Mouse (Mus musculus) splenic B cell, adult 2 months (primary cell): ENCODE measurements around the gene Cavin4.
"Not testable (repeated sequence)": the region's sequence is repeated elsewhere in the genome, so short reads cannot be mapped to it uniquely, and the experiment has no call there.

ENCODE experiments used
- DNase-seq: peaks from one replicate; pipeline ENCODE4 v3.0.0-alpha.2; 2011; ENCODE audit warnings: low read depth, low spot score
- H3K27me3 ChIP-seq: 2 replicates; pipeline ENCODE4 v1.6.1; 2012; ENCODE audit warnings: mild to moderate bottlenecking, low read length, moderate library complexity, mixed read lengths; ENCODE audit not compliant: control insufficient read depth, poor library complexity, insufficient read depth, severe bottlenecking
- H3K36me3 ChIP-seq: 2 replicates; pipeline ENCODE4 v1.6.1; 2012; ENCODE audit warnings: mild to moderate bottlenecking, low read length, moderate library complexity, mixed read lengths; ENCODE audit not compliant: control insufficient read depth, poor library complexity, insufficient read depth, severe bottlenecking

The Cavin4 gene

DNA sequence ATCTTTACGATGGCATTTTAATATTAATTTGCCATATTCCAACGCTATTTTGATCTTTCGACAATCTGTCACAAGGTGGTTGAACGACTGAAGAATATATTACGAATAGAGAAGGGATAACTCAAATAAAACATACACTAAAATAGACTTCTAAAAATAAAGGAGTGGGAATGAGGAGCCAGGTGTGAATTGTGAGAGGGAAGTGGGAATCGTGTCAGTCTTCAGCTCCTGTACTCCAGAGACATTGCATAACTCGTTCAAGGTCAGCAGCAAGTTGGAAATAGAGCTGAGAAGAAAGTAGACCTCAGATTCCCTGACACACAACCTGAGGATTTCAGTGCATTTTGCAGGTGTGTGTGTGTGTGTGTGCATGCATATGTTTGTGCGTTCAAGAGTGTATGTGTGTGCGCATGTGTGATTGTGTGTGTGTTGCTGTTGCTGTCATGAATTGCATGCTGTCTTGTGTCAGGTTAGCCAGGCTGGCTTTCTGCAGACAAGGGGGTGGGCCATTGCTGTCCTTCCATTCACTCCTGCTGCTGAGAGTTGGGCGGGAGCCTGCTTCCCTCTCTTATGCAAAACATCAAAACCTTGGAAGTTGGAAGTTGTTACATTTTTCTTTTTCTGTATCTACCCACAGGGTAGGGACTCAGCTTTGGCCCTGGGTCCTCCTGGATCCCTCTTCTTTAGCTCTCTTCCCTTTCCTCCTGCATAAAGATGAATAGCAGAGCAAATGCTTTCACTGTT, 12.5 kb upstream of the Cavin4 start:
- Histone ChIP-seq H3K27me3 (no peaks in the 10 kb centered on the region), H3K36me3 (no peaks in the 10 kb centered on the region)
- DNase-seq = no peak

DNA sequence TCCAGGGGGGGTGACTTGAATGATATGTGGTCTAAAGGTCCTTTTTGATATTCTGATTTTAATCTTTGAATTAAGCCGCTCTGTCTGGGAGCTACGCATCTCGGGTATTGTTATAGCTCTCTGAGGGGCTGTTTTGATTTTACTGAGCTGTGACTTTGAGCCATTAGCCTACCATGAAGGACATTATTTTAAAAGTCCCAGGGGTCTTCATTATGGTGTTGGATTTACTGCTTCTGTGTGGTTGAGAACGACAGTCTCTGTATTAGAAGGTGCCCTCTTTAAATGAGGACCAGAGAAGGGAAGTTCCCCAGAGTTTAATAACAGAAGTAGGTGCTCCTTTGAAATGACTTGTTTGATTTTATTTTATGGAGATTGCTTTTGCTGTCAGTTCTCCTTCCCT, 9.2 kb upstream of the Cavin4 start:
- H3K27me3 ChIP-seq = no peaks in the 10 kb centered on the region
- no peaks in the 10 kb centered on the region for H3K36me3 ChIP-seq

DNA sequence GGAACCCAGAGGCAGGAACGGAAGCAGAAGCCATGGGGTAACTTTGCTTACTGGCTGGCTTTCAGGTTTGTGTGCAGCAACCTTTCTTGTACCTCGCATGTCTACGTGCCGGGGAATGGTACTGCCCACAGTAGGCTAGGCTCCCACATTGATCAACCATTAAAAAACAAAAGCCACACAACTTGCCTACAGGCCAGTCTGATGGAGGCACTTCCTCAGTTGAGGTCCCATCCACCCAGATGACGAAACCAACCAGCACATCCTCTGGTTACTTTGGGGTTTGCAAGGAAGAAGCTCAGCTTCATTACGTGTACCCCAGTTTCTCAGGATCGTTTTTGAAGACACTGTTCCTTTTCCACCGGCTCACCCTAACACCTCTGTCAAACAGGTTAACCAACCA, 6.8 kb upstream of the Cavin4 start:
- DNase-seq = no peak
- no peaks in the 10 kb centered on the region for H3K36me3 ChIP-seq
- H3K27me3 ChIP-seq = no peaks in the 10 kb centered on the region; the same call in 1 of the 2 replicates

More for the DNA sequence above, 9.2 kb upstream of the Cavin4 start:
- DNase-seq = no peak

DNA sequence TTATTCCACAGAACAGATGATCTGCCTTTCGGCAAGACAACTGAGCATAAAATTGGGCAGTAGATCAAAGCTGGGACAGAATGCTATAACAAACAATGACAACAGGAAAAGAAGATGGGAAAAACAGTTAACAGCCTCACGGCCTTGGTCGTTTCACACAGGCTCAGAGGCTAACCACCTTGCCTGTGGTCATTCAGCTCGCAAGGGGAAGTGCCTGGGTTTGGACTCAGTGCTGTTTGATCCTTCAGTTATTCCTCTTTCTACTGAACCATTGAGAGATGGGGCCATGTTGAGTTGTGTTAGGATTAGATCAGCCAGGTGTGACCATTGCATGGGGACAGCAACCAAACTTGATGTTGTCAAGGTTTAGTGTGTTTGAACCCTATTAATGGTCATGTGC, 3.2 kb upstream of the Cavin4 start:
- no peaks in the 10 kb centered on the region for H3K36me3 ChIP-seq
- no peak for DNase-seq
- H3K27me3 ChIP-seq = no peaks in the 10 kb centered on the region; the same call in 1 of the 2 replicates

DNA sequence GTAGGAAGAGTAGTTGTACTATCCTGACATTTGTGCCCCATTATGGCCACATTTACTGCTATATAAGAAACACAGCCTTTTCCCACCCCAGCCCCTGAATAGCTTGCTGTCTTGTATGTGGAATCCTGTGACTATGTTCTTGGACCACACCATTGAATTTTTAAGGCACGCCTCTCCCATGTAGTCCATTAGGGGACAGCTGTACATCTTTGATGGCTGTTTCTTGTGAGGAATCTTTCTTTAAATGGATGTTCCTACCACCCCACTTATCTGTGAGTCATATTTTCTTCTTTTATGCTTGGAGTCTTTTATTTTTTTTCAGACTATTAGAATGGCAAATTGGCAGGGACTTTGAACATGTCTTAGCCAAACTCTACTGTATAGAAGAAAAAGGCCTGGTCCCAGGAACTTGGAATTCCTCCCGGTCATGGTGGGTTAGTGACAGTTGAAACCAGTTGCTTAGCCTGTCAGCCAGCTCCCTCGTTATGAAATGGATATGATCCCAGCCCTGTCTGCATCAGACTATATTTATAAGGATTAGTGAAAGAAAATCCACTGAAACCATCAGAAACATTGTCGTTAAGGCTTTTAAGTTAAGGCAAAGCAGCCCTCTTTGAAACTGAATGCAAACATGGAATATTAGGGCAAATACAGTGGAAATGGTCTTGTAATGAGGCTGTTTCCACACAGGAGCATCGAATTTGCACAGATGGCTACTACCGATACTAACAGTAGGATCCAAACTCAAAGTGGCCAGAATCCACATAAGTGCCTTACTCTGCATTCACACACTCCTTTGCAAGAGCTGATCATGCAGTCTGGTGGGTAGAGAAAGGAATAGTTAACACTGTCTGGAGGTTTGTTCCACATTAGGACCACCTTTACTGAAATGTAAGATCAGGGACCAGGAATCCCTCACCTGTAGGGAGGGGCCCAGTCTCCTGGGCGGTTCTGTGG, 2.4 kb upstream of the Cavin4 start:
- no peaks in the 10 kb centered on the region for H3K36me3 ChIP-seq
- DNase-seq = no peak

DNA sequence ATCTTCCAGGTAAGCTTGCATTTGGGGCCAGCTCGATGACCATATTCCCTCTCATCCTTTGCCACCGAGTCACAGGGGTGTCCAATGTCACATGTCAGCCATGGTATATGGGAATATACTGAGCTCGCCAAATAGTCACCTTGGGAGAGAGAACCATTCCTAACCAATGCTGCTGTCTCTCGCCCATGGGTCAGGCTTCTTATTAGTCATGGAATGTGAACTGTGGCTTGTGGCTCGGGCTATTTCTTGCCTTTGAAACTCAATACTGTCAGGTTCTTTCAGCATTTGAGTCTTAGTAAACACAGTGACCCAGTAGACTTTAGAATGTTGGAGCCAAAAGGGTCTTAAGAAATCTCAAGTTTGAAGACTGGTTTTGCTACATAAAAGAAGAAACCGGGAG, 707 bp downstream of the Cavin4 start:
- no peak for DNase-seq

More for the DNA sequence above, 2.4 kb upstream of the Cavin4 start:
- H3K27me3 ChIP-seq = no peaks in the 10 kb centered on the region; the same call in 1 of the 2 replicates

DNA sequence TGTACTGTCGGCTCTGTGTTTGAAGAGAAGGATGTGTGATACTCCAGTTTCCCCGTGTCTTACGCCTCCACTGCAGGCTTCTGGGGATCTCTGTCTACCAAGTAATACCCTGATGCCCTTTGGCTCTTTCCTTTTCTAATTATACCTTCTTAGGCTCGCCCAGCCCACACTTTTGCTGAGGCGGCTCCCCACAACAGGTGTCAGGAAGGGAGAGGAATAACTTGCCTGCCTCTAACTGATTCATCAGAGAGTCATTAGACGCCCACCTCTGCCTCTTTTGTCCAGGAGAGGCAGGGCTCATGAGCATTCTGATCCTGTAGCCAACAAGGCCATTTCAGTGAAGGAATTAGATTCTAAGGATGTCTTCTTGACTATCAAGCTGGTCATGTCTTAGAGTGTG, 4.0 kb downstream of the Cavin4 start:
- no peaks in the 10 kb centered on the region for H3K36me3 ChIP-seq
- no peak for DNase-seq
- H3K27me3 ChIP-seq = no peaks in the 10 kb centered on the region

More for the DNA sequence above, 707 bp downstream of the Cavin4 start:
- Histone ChIP-seq H3K27me3 (no peaks in the 10 kb centered on the region; the same call in 1 of the 2 replicates), H3K36me3 (no peaks in the 10 kb centered on the region)

DNA sequence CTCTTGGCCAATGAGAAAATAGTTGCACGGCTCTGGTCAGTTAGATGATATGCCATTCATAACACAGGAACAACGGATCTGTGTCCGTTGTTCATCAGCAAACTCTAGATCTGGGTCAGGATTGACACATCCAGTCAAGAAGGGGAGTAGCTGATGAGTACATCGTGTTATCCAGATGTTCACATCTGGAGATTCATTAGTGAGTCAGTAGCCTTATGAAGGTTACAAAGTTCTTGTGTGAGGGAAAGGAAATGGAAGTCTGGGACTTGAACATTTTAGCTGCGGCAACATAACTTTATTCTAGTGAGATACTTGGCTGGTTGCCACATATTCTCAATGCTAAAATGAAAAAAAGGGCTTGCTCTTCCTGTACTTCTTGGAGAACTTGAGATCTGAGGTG, 9.6 kb downstream of the Cavin4 start:
- Histone ChIP-seq H3K27me3 (no peaks in the 10 kb centered on the region), H3K36me3 (no peaks in the 10 kb centered on the region)
- DNase-seq = no peak

DNA sequence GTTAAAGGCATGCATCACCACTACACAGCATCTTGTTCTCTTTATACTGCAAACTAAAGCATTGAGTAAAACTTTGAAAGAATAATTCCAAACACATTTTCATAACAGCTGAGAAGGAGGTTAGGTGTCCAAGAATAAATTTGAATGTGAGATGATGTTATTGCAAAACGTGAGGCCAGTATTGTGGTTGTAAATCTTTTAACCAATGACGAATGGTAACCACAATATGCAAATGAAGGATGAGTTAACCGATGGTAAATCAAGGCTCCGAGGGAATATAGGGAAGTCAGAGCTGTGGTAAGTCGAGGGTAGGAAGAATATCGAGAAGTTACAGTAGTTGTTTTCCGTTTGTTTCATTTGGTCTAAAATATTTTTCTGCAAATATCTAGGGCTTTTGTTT, 11.1 kb downstream of the Cavin4 start:
- DNase-seq = no peak
- Histone ChIP-seq H3K36me3 (no peaks in the 10 kb centered on the region), H3K27me3 (no peaks in the 10 kb centered on the region)

DNA sequence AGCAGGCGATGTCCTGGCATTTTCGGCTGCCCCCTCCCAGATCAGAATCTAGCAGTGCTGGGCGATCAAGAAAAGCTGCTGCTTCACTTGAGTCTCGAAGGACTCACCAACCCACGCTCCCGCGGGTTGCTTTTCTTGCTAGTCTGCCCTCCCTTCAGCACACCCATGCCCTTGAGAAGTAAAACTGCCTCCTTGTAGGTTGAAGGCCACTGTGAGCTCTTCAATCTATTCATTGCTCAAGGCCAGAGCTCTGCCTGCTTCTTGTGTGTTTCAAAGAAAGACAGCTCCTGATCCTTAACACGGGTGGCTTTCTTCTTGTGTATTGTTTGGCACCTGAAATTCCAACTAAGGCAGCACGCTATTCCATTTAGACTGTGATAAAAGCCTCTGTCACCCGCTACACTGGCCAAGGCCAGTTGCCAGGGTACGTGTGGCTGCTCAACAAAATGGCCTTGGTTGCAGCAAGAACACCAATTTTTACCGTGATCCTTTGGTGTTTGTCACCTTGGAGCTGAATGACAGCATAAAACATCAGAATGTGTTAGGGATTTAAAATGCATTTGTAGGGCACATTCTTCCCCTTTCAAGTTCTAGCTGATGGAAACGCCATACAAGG, 13.4 kb downstream of the Cavin4 start:
- DNase-seq = no peak
- no peaks in the 10 kb centered on the region for H3K36me3 ChIP-seq
- H3K27me3 ChIP-seq = no peaks in the 10 kb centered on the region

DNA sequence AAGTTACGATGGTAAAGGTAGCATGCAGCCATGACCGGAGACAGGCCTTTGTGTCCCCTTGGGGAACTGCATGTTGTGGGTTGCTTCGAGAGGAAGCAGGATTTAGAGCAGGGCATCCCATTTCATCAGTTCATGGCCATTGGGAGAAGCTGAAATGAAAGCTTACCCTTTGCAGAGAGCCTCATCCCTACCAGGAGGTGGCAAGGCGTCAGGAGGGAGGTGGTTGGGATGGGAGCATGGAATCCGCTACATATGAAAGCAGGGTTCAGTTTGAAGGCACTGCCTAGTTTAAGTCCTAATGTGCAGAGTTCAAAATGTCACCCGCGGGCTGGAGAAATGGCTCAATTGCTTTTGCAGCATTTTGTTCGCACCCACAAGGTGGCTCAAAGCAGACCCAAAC, 14.0 kb downstream of the Cavin4 start:
- Histone ChIP-seq H3K36me3 (no peaks in the 10 kb centered on the region), H3K27me3 (no peaks in the 10 kb centered on the region)
- DNase-seq = no peak

DNA sequence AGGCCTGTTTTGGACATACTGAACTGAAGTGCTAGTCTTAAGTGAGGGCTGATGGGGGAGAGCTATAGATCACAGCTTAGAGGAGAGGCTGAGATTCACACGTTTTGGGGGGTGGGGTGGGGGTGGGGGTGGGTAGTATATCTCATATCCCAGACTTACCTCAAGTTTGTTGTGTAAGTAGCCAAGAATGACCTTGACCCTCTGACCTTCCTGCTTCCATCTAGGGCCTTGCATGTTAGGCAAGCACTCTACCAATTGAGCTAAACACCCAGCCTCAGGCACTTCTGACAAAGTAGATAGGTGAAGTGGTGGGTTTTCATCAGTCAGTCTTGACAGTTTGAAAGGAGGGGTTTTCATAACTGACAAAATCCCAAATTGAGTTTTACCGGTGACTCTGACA, 14.5 kb downstream of the Cavin4 start:
- H3K27me3 ChIP-seq = no peaks in the 10 kb centered on the region
- DNase-seq = no peak
- H3K36me3 ChIP-seq = no peaks in the 10 kb centered on the region

DNA sequence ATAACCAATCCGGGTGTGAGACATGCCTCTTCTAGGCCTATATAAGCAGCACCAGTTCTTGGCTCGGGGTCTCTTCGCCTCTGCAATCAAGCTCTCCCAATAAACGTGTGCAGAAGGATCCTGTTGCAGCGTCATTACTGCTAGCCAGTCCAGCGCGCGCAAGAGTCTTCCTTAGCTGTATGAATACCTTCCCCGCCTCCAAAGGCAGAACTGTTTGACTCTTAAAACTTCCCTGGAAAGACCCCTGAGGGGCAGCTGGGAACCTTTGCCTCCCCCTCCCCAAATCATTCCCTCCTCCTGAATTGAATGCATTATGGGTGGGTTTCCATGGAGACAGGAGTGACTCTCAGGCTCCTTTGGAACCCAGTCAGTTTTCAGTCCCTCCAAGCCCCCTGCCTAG, 15.5 kb downstream of the Cavin4 start:
- no peaks in the 10 kb centered on the region for H3K36me3 ChIP-seq
- DNase-seq = no peak
- H3K27me3 ChIP-seq = no peaks in the 10 kb centered on the region

DNA sequence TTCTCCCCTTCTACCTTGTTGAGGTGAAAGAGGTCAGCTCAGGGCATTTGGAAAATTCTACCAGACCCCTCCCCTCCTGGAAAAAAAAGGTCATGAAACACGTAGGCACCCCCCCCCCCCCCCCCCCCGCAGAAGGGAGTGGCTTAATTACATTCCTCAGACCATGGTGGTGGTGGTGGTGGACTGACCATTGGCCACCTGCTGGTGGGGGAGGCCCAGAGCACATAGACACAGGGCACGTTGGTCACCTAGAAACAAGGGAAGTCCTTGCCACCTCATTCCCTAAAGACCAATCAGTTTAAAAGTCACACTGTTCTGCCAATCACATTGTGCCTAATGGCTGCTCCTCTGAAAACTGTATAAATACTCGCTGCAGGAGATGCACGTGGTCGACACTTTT, 16.4 kb downstream of the Cavin4 start:
- H3K36me3 ChIP-seq, DNase-seq, H3K27me3 ChIP-seq: not testable (repeated sequence)

DNA sequence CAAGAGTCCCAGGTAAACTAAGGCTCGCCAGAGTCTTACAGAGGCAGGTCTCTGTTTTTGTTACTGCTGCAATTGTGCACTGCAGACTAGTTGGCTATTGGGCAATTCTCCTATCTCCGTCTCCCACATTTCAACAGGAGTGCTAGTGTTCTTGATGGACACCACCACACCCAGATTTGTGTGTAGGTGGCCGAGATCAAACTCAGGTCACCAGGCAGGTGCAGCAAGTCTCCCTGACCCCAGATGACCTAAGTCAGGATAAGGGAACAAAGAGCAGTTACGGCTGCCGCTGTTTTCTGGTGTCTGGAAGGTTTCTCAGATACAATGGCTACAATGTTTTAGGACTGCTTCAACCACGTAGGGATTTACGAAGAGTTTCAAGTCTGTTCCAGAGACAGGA, 16.9 kb downstream of the Cavin4 start:
- DNase-seq = no peak
- H3K36me3 ChIP-seq = no peaks in the 10 kb centered on the region
- H3K27me3 ChIP-seq = no peaks in the 10 kb centered on the region
